Mouse (Mus musculus): ENCODE results near the gene 4932414N04Rik.
"Not testable (repeated sequence)": the region's sequence is repeated elsewhere in the genome, so short reads cannot be mapped to it uniquely, and the experiment has no call there.

4932414N04Rik gene

GRCm38 (mm10) chr2:68656186-68656585, at the start of gene 4932414N04Rik:
Gene 4932414N04Rik (plus strand): TSS chr2:68656486.
- not testable (repeated sequence) for DNase-seq (ENCODE audit: extremely low spot score)

GRCm38 (mm10) chr2:68732216-68732615, 75.9 kb downstream of the 4932414N04Rik start:
- no peak for DNase-seq (ENCODE audit: extremely low spot score)

GRCm38 (mm10) chr2:68739772-68740739, 83.8 kb downstream of the 4932414N04Rik start:
- no peak for DNase-seq (ENCODE audit: extremely low spot score)

GRCm38 (mm10) chr2:68744599-68744998, 88.3 kb downstream of the 4932414N04Rik start:
- peak; percentile 29 for DNase-seq (ENCODE audit: extremely low spot score)

GRCm38 (mm10) chr2:68756179-68756578, 99.9 kb downstream of the 4932414N04Rik start:
- DNase-seq (ENCODE audit: extremely low spot score) = no peak

GRCm38 (mm10) chr2:68756793-68757192, 100.5 kb downstream of the 4932414N04Rik start:
- DNase-seq (ENCODE audit: extremely low spot score) = peak; percentile 46

- no peak for DNase-seq (ENCODE audit: extremely low spot score)
Measured at GRCm38 (mm10) chr2:68765371-68765770, 109.1 kb downstream of the 4932414N04Rik start.

- DNase-seq (ENCODE audit: extremely low spot score) = no peak
Measured at GRCm38 (mm10) chr2:68767186-68767890, 111.1 kb downstream of the 4932414N04Rik start.

- peak; percentile 14 for DNase-seq (ENCODE audit: extremely low spot score)
Measured at GRCm38 (mm10) chr2:68782268-68783132, 126.2 kb downstream of the 4932414N04Rik start.

GRCm38 (mm10) chr2:68783664-68784063, 127.4 kb downstream of the 4932414N04Rik start:
- not testable (repeated sequence) for DNase-seq (ENCODE audit: extremely low spot score)

- DNase-seq (ENCODE audit: extremely low spot score) = peak; percentile 76
Measured at GRCm38 (mm10) chr2:68784710-68785427, 128.6 kb downstream of the 4932414N04Rik start.

- DNase-seq (ENCODE audit: extremely low spot score) = no peak
Measured at GRCm38 (mm10) chr2:68787161-68787675, 130.9 kb downstream of the 4932414N04Rik start.

GRCm38 (mm10) chr2:68792296-68792695, 136.0 kb downstream of the 4932414N04Rik start:
- DNase-seq (ENCODE audit: extremely low spot score) = no peak

GRCm38 (mm10) chr2:68793472-68793871, 137.2 kb downstream of the 4932414N04Rik start:
- DNase-seq (ENCODE audit: extremely low spot score) = no peak

- no peak for DNase-seq (ENCODE audit: extremely low spot score)
Measured at GRCm38 (mm10) chr2:68794181-68794580, 137.9 kb downstream of the 4932414N04Rik start.

- no peak for DNase-seq (ENCODE audit: extremely low spot score)
Measured at GRCm38 (mm10) chr2:68794616-68795015, 138.3 kb downstream of the 4932414N04Rik start.

GRCm38 (mm10) chr2:68796011-68796775, 139.9 kb downstream of the 4932414N04Rik start:
- DNase-seq (ENCODE audit: extremely low spot score) = no peak

- DNase-seq (ENCODE audit: extremely low spot score) = no peak
Measured at GRCm38 (mm10) chr2:68797106-68797505, 140.8 kb downstream of the 4932414N04Rik start.
